10 mouse cellular contexts compared by ENCODE assay signal in the genomic region with DNA sequence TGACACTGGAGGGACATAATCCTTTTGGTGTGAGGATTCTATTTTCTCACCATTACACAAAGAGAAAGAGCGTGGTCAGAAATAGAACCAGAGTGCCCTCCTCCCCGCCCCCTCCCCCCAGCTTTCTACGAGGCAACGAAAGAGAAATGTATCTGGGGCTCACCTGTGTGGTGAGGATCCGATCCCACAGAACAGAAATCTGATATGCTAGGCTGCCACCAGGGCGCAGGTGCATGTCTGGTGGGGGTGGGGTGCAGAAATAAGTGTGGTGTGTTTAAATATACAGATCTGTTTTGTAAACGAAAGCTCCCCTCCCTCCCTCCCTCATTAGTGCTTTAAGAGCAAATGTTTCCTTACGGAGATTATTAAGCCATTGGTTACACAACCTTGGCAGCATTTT. TPM values are rescaled to one million over a fixed set of nuclear protein-coding genes. Genes with fewer than 3 reads are reported as not detected.
DNase-seq lines count a peak whose midpoint lies in the region; ATAC-seq and TF ChIP-seq lines count a peak whose summit lies in the region.
"Had no signal": no experiment of that assay in that cellular context is flagged by ENCODE, and none has a peak within 500 bp of the region (broad histone marks: within the 10 kb centered on the region; RNA-seq: fewer than 3 reads in every experiment).

No protein-coding gene starts in this region.

- H3K4me1 ChIP-seq in heart, embryonic 14.5 days (ENCODE audit: control insufficient read depth in 2 of 2, insufficient read depth in 2 of 2, low read length in 2 of 2) = peaks cover 27 to 45% of the 10 kb centered on the region in 2 experiments
- no peaks in the 10 kb centered on the region; the same call in 1 of the 2 replicates for H3K4me1 ChIP-seq in lung, postnatal 0 days (ENCODE audit: insufficient read depth, low read depth, low read length)
- H3K4me1 ChIP-seq in embryonic facial prominence, embryonic 10.5 days = peaks cover 40% of the 10 kb centered on the region
- H3K4me1 ChIP-seq in hindbrain, embryonic 13.5 days (replicated peaks) = peaks cover 56% of the 10 kb centered on the region

- no peaks in the 10 kb centered on the region for H3K36me3 ChIP-seq in heart, embryonic 14.5 days (ENCODE audit: control insufficient read depth, insufficient read depth, low read length)
- H3K36me3 ChIP-seq in lung, postnatal 0 days (ENCODE audit: insufficient read depth, low read length) = no peaks in the 10 kb centered on the region
- H3K36me3 ChIP-seq in embryonic facial prominence, embryonic 10.5 days (replicated peaks) = no peaks in the 10 kb centered on the region
- no peaks in the 10 kb centered on the region for H3K36me3 ChIP-seq in hindbrain, embryonic 13.5 days

- intact Hi-C loops in heart, postnatal 25 days (cut with DNase I) = no loop called here

- 0 out of 2 replicates have a peak overlapping the region, but pooled peaks have one; percentile 28 for H3K9ac ChIP-seq in heart, embryonic 14.5 days (ENCODE audit: low read length)
- H3K9ac ChIP-seq in lung, postnatal 0 days (replicated peaks; ENCODE audit: low read depth) = no peak overlapping the region
- H3K9ac ChIP-seq in hindbrain, embryonic 13.5 days = no peak overlapping the region; the same call in 1 of the 2 replicates

- peak overlapping the region; percentile 41 for H3K4me2 ChIP-seq in heart, embryonic 14.5 days (ENCODE audit: low read length)
- peak overlapping the region; percentile 20; the same call in 1 of the 2 replicates for H3K4me2 ChIP-seq in lung, postnatal 0 days (replicated peaks; ENCODE audit: low read depth, low read length)
- H3K4me2 ChIP-seq in hindbrain, embryonic 13.5 days = no peak overlapping the region

- no peaks in the 10 kb centered on the region for H3K27me3 ChIP-seq in heart, embryonic 14.5 days (ENCODE audit: control insufficient read depth, insufficient read depth, low read length)
- no peaks in the 10 kb centered on the region for H3K27me3 ChIP-seq in lung, postnatal 0 days (replicated peaks; ENCODE audit: insufficient read depth, low read length)
- H3K27me3 ChIP-seq in embryonic facial prominence, embryonic 10.5 days (replicated peaks; ENCODE audit: low read depth, poor library complexity, severe bottlenecking) = no peaks in the 10 kb centered on the region
- no peaks in the 10 kb centered on the region for H3K27me3 ChIP-seq in hindbrain, embryonic 13.5 days

- no peak overlapping the region for H3K4me3 ChIP-seq in heart, embryonic 14.5 days (ENCODE audit: control insufficient read depth in 1 of 2, insufficient read depth in 1 of 2, low read depth in 1 of 2, low read length in 2 of 2)
- H3K4me3 ChIP-seq in lung, postnatal 0 days (ENCODE audit: low read depth, low read length) = no peak overlapping the region
- H3K4me3 ChIP-seq in embryonic facial prominence, embryonic 10.5 days = no peak overlapping the region
- H3K4me3 ChIP-seq in hindbrain, embryonic 13.5 days = no peak overlapping the region

- no peak for ATAC-seq in heart, embryonic 14.5 days (ENCODE audit: insufficient number of reproducible peaks, insufficient read depth, low FRiP score, low read depth)
- ATAC-seq in lung, postnatal 0 days = no peak
- no peak for ATAC-seq in hindbrain, embryonic 13.5 days (ENCODE audit: low FRiP score)

- H3K9me3 ChIP-seq in heart, embryonic 14.5 days (ENCODE audit: control insufficient read depth, low read length) = no peaks in the 10 kb centered on the region
- no peaks in the 10 kb centered on the region for H3K9me3 ChIP-seq in lung, postnatal 0 days (ENCODE audit: low read length)
- H3K9me3 ChIP-seq in embryonic facial prominence, embryonic 10.5 days = no peaks in the 10 kb centered on the region
- H3K9me3 ChIP-seq in hindbrain, embryonic 13.5 days = no peaks in the 10 kb centered on the region

- TF ChIP-seq CTCF in lung, postnatal 0 days (IDR thresholded peaks at IDR 0.05) = no peak

- DNase-seq in heart, postnatal 25 days (ENCODE audit: low spot score) = no peak
- DNase-seq in lung, postnatal 0 days (ENCODE audit: low spot score) = no peak
- DNase-seq in lung, postnatal 14 days = no peak
- DNase-seq in embryonic facial prominence, embryonic 10.5 days (ENCODE audit: low spot score) = no peak
- DNase-seq in urinary bladder, postnatal 4 days (ENCODE audit: low spot score in 2 of 2) = no peak
- DNase-seq: adrenal gland, postnatal 36 days; cerebellum, adult 11-12 months had no signal

- TF ChIP-seq EP300 in lung, postnatal 0 days (IDR thresholded peaks at IDR 0.05) = no peak

- 35% methylated on average over 8 of the region's 8 CpGs for WGBS in heart, embryonic 14.5 days
- 32% methylated on average over 6 of the region's 8 CpGs for WGBS in lung, postnatal 0 days
- WGBS in embryonic facial prominence, embryonic 10.5 days = 53% methylated on average over 8 of the region's 8 CpGs
- WGBS in hindbrain, embryonic 13.5 days = 58% methylated on average over 8 of the region's 8 CpGs

- H3K27ac ChIP-seq in heart, embryonic 14.5 days (replicated peaks in 1 of 2; ENCODE audit: control insufficient read depth in 1 of 2, insufficient read depth in 1 of 2, low read depth in 2 of 2, low read length in 2 of 2) = no peak overlapping the region
- no peak overlapping the region for H3K27ac ChIP-seq in lung, postnatal 0 days (ENCODE audit: low read length)
- H3K27ac ChIP-seq in embryonic facial prominence, embryonic 10.5 days (replicated peaks) = peak overlapping the region; percentile 54
- H3K27ac ChIP-seq in hindbrain, embryonic 13.5 days = peak overlapping the region; percentile 55
- H3K27ac ChIP-seq: macrophage had no signal

RNA-seq across cellular contexts. Expression of gene Ank, which starts 20.6 kb away (rescaled TPM):
- 13.6 and 15.9 TPM in 2 replicates for polyA plus RNA-seq in heart, embryonic 14.5 days (2014; fragmentation: Nextera tagmentation; extraction: Ambion mirVana)
- total RNA-seq in heart, postnatal 25 days (2021) = 100 to 1,000 TPM; 174 to 208 TPM
- polyA plus RNA-seq in lung, postnatal 0 days (2015; fragmentation: Nextera tagmentation; extraction: Ambion mirVana) = 6.8 and 9.3 TPM in 2 replicates
- 5.9 and 6.2 TPM in 2 replicates for polyA plus RNA-seq in embryonic facial prominence, embryonic 10.5 days (2016; fragmentation: Nextera tagmentation; extraction: Ambion mirVana)
- polyA plus RNA-seq in hindbrain, embryonic 13.5 days (2015; fragmentation: Nextera tagmentation; extraction: Ambion mirVana) = 13.2 and 13.3 TPM in 2 replicates

Comparison
In these comparisons a context has a peak if more than half of its experiments do, and no peak if none do; other contexts are left out.
1. H3K27ac ChIP-seq: peak in embryonic facial prominence, embryonic 10.5 days (single experiment) and hindbrain, embryonic 13.5 days (single experiment); none in heart, embryonic 14.5 days (0 of 2) and lung, postnatal 0 days (single experiment).